Mouse (Mus musculus) liver, embryonic 13.5 days (tissue): ENCODE results near the gene Tmem164. TPM values are rescaled to one million over a fixed set of nuclear protein-coding genes. Genes with fewer than 3 reads are reported as not detected.

Experiments
- ATAC-seq: fragments of 200-750 bp; cut with Nextera tagmentation; 2 replicates; pipeline ENCODE4 v1.8.0; 2017; ENCODE audit warnings: low read depth, mild to moderate bottlenecking, moderate number of reproducible peaks, moderate library complexity
- DNase-seq: peaks from one replicate; pipeline ENCODE4 v3.0.0; 2022
- H3K27ac ChIP-seq: fragments of 300-500 bp; sonication (generic); 2 replicates; pipeline ENCODE4 v1.5.1; 2015; ENCODE audit warnings: moderate library complexity, mild to moderate bottlenecking, inconsistent platforms
- H3K27me3 ChIP-seq: fragments of 300-500 bp; sonication (generic); 2 replicates; pipeline ENCODE4 v1.6.1; 2015; ENCODE audit warnings: mild to moderate bottlenecking, inconsistent platforms
- H3K36me3 ChIP-seq: fragments of 300-500 bp; sonication (generic); 2 replicates; pipeline ENCODE4 v1.6.1; 2015; ENCODE audit warnings: mild to moderate bottlenecking, inconsistent platforms
- H3K4me1 ChIP-seq: fragments of 300-500 bp; sonication (generic); replicated peaks from 2 replicates; pipeline ENCODE4 v1.6.1; 2015; ENCODE audit warnings: inconsistent platforms
- H3K4me2 ChIP-seq: fragments of 300-500 bp; sonication (generic); 2 replicates; pipeline ENCODE4 v1.6.1; 2015; ENCODE audit warnings: inconsistent platforms, mild to moderate bottlenecking, moderate library complexity
- H3K4me3 ChIP-seq: fragments of 300-500 bp; sonication (generic); replicated peaks from 2 replicates; pipeline ENCODE4 v1.5.1; 2015; ENCODE audit warnings: mild to moderate bottlenecking, inconsistent platforms
- H3K9ac ChIP-seq: fragments of 300-500 bp; sonication (generic); 2 replicates; pipeline ENCODE4 v1.6.1; 2015; ENCODE audit warnings: mild to moderate bottlenecking, inconsistent platforms
- H3K9me3 ChIP-seq: fragments of 300-500 bp; sonication (generic); replicated peaks from 2 replicates; pipeline ENCODE4 v1.6.1; 2016; ENCODE audit warnings: inconsistent platforms
- WGBS: fragments of 180-500 bp; shearing (Covaris S2); methylation state at CpG from one replicate; pipeline ENCODE4 v1.1.7; 2015; ENCODE audit not compliant: insufficient replicate concordance; 5-methylcytosine and 5-hydroxymethylcytosine counted together
- polyA plus RNA-seq: library from polyadenylated mRNA; unstranded; fragments of >200 nt; fragmentation: Nextera tagmentation; extraction: Ambion mirVana; gene quantifications from 2 replicates; pipeline ENCODE4 v1.2.1, GENCODE M21; 2015

The Tmem164 gene
- polyA plus RNA-seq, 1 experiment from 2014 or later: 24.1 TPM

- Histone ChIP-seq H3K4me3 (no peak overlapping the region), H3K9me3 (no peaks in the 10 kb centered on the region), H3K27ac (no peak overlapping the region), H3K27me3 (no peaks in the 10 kb centered on the region), H3K36me3 (peaks cover 51% of the 10 kb centered on the region), H3K4me1 (no peaks in the 10 kb centered on the region; the same call in 1 of the 2 replicates), H3K4me2 (no peak overlapping the region), H3K9ac (no peak overlapping the region)
- DNase-seq (no peak), ATAC-seq (no peak)
- WGBS: 79% methylated on average over 7 of the region's 7 CpGs
These were observed 13.1 kb downstream of the Tmem164 start for GRCm38 (mm10) chrX:142694338-142694737.

- DNase-seq (no peak), ATAC-seq (no peak)
- H3K36me3 ChIP-seq: peaks cover 54% of the 10 kb centered on the region
- H3K9me3 ChIP-seq: no peaks in the 10 kb centered on the region
- H3K4me1 ChIP-seq: no peaks in the 10 kb centered on the region; the same call in 1 of the 2 replicates
- 57% methylated on average over 3 of the region's 3 CpGs for WGBS
- H3K27me3 ChIP-seq: no peaks in the 10 kb centered on the region
- H3K9ac ChIP-seq: no peak overlapping the region
- no peak overlapping the region for H3K4me3 ChIP-seq
- H3K27ac ChIP-seq: no peak overlapping the region
- no peak overlapping the region for H3K4me2 ChIP-seq
These were observed 13.7 kb downstream of the Tmem164 start for GRCm38 (mm10) chrX:142694856-142695255.

DNA sequence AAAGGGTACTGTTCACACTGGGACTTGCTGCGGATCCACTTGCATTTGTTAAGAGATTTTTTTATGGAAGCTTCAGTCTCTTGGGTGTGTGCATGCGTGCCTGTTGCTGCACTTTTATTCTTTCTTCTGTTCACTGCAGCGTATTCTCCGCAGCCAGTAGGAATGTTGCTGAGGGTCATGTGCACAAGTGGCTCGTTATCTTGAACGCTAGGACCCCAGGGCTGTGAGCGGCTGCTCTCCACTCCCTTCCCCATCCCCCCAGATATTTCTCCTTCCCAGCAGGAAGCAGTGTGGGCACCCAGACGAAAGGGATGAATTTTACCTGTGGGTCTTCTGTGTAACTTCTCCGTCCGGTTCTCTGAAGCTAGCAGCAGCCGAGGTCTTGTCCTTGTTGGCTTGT, 15.6 kb downstream of the Tmem164 start:
- Histone ChIP-seq H3K4me1 (no peaks in the 10 kb centered on the region; the same call in 1 of the 2 replicates), H3K4me3 (no peak overlapping the region), H3K4me2 (no peak overlapping the region), H3K9ac (no peak overlapping the region), H3K27me3 (no peaks in the 10 kb centered on the region), H3K36me3 (peaks cover 56% of the 10 kb centered on the region), H3K9me3 (no peaks in the 10 kb centered on the region), H3K27ac (no peak overlapping the region)
- DNase-seq: no peak
- no peak for ATAC-seq
- 77% methylated on average over 11 of the region's 11 CpGs for WGBS

- 76% methylated on average over 5 of the region's 5 CpGs for WGBS
- Histone ChIP-seq H3K36me3 (peaks cover 50% of the 10 kb centered on the region), H3K4me3 (no peak overlapping the region), H3K9ac (no peak overlapping the region), H3K27me3 (no peaks in the 10 kb centered on the region), H3K27ac (no peak overlapping the region), H3K4me2 (no peak overlapping the region), H3K9me3 (no peaks in the 10 kb centered on the region), H3K4me1 (no peaks in the 10 kb centered on the region; the same call in 1 of the 2 replicates)
- no peak for DNase-seq
- ATAC-seq: no peak
These were observed 16.5 kb downstream of the Tmem164 start for GRCm38 (mm10) chrX:142697545-142698204.

GRCm38 (mm10) chrX:142698212-142698611, 17.0 kb downstream of the Tmem164 start:
- DNase-seq: no peak

DNA sequence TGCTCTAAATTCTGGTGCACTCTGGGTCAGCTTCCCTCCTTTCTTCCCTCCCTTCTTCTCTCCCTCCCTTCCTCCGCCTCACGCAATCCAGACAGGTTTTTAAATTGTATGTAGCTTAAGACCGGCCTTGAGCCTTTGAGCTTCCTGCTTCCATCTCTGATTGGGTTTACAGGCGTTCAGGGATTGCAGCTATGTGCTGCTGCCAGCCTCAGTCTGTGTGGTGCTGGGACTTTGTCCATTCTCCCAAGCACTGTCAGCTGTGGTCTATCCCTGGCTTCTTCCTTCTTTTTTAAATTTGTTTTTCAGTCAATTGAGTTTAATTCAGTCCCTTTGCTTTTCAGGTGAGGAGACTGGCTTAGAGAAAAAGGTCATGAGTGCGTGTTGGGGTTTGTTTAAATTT, 20.9 kb downstream of the Tmem164 start:
- DNase-seq: no peak
- Histone ChIP-seq H3K4me1 (no peaks in the 10 kb centered on the region; the same call in 1 of the 2 replicates), H3K4me2 (no peak overlapping the region), H3K4me3 (no peak overlapping the region), H3K27me3 (no peaks in the 10 kb centered on the region), H3K9me3 (no peaks in the 10 kb centered on the region), H3K27ac (no peak overlapping the region), H3K9ac (no peak overlapping the region), H3K36me3 (peaks cover 31% of the 10 kb centered on the region)
- ATAC-seq: no peak
- WGBS: 73% methylated on average over 5 of the region's 5 CpGs

More at GRCm38 (mm10) chrX:142698212-142698611, 17.0 kb downstream of the Tmem164 start:
- no peaks in the 10 kb centered on the region for H3K27me3 ChIP-seq
- no peak overlapping the region for H3K9ac ChIP-seq
- no peak overlapping the region for H3K4me2 ChIP-seq
- ATAC-seq: no peak
- H3K4me1 ChIP-seq: no peaks in the 10 kb centered on the region; the same call in 1 of the 2 replicates
- H3K4me3 ChIP-seq: no peak overlapping the region
- H3K27ac ChIP-seq: no peak overlapping the region
- H3K9me3 ChIP-seq: no peaks in the 10 kb centered on the region
- H3K36me3 ChIP-seq: peaks cover 50% of the 10 kb centered on the region
- 70% methylated on average over 7 of the region's 7 CpGs for WGBS

DNA sequence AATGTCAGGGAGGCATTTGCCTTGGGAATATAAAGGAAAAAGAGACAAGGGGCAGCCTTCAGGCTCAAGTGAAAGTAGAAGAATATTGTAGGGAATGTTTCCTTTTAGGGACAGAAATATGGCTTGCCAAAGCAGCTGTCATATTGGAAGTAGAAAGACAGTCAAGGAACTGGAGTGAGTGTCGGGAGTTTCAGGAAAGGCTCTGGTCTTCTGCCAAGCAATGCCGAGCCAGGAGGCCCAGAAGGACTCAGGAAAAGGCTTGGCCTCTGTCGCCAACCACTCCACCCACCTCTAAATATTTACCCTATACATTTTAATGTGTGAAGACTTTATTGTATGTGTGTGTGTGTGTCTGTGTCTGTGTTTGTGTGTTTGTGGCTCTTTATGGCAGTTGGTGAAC, 21.4 kb downstream of the Tmem164 start:
- Histone ChIP-seq H3K9me3 (no peaks in the 10 kb centered on the region), H3K4me3 (no peak overlapping the region), H3K27me3 (no peaks in the 10 kb centered on the region), H3K4me1 (no peaks in the 10 kb centered on the region; the same call in 1 of the 2 replicates), H3K9ac (no peak overlapping the region), H3K27ac (no peak overlapping the region), H3K36me3 (peaks cover 29% of the 10 kb centered on the region), H3K4me2 (no peak overlapping the region)
- 73% methylated on average over 3 of the region's 3 CpGs for WGBS
- DNase-seq (no peak), ATAC-seq (no peak)

GRCm38 (mm10) chrX:142703953-142704352, 22.7 kb downstream of the Tmem164 start:
- H3K27me3 ChIP-seq: no peaks in the 10 kb centered on the region
- no peaks in the 10 kb centered on the region; the same call in 1 of the 2 replicates for H3K4me1 ChIP-seq
- no peak for ATAC-seq
- H3K9ac ChIP-seq: no peak overlapping the region
- peaks cover 27% of the 10 kb centered on the region for H3K36me3 ChIP-seq
- no peak for DNase-seq
- WGBS: 68% methylated on average over 3 of the region's 3 CpGs
- H3K4me2 ChIP-seq: no peak overlapping the region
- no peak overlapping the region for H3K4me3 ChIP-seq
- no peaks in the 10 kb centered on the region for H3K9me3 ChIP-seq
- H3K27ac ChIP-seq: no peak overlapping the region

DNA sequence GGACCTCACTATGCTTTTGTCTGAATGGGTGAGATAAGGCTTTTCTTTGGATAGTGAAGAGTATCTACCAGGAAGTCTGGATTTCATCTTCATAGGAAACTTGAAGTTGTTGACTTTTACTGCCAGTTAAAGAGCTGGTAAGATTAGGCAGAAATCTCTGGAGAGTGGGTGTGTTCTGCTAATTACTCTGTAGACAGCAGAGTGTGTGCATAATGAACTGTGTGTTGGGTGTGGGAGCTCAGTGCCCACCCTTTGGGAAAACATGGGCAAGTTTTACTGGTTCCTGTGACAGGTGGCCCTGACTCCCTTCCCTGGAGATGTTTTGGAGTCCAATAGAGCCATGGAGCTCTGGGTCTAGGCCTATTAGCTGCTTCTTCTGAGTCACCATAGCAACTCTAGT, 27.1 kb downstream of the Tmem164 start:
- no peak for ATAC-seq

GRCm38 (mm10) chrX:142716014-142716413, 34.8 kb downstream of the Tmem164 start:
- Histone ChIP-seq H3K9me3 (no peaks in the 10 kb centered on the region), H3K27me3 (no peaks in the 10 kb centered on the region), H3K4me2 (no peak overlapping the region), H3K36me3 (peaks cover 11% of the 10 kb centered on the region; the same call in 1 of the 2 replicates), H3K4me3 (no peak overlapping the region), H3K27ac (no peak overlapping the region), H3K4me1 (no peaks in the 10 kb centered on the region), H3K9ac (no peak overlapping the region)
- DNase-seq (no peak), ATAC-seq (no peak)
- 63% methylated on average over 3 of the region's 3 CpGs for WGBS

More for the DNA sequence above, 27.1 kb downstream of the Tmem164 start:
- Histone ChIP-seq H3K4me3 (no peak overlapping the region), H3K36me3 (peaks cover 11% of the 10 kb centered on the region; the same call in 1 of the 2 replicates), H3K4me2 (no peak overlapping the region), H3K27me3 (no peaks in the 10 kb centered on the region), H3K27ac (no peak overlapping the region), H3K9ac (no peak overlapping the region), H3K9me3 (no peaks in the 10 kb centered on the region), H3K4me1 (no peaks in the 10 kb centered on the region)
- DNase-seq: no peak

- DNase-seq (no peak), ATAC-seq (no peak)
- H3K9ac ChIP-seq: no peak overlapping the region
- H3K4me2 ChIP-seq: no peak overlapping the region
- H3K27ac ChIP-seq: no peak overlapping the region
- H3K4me3 ChIP-seq: no peak overlapping the region
- H3K27me3 ChIP-seq: no peaks in the 10 kb centered on the region
- 72% methylated on average over 9 of the region's 9 CpGs for WGBS
- peaks cover 11% of the 10 kb centered on the region; the same call in 1 of the 2 replicates for H3K36me3 ChIP-seq
- H3K4me1 ChIP-seq: peaks cover 5% of the 10 kb centered on the region
- no peaks in the 10 kb centered on the region for H3K9me3 ChIP-seq
These were observed 36.8 kb downstream of the Tmem164 start for GRCm38 (mm10) chrX:142717958-142718478.

GRCm38 (mm10) chrX:142718759-142719158, 37.6 kb downstream of the Tmem164 start:
- H3K4me2 ChIP-seq: no peak overlapping the region
- no peak for DNase-seq
- H3K4me1 ChIP-seq: peaks cover 12% of the 10 kb centered on the region
- H3K9ac ChIP-seq: no peak overlapping the region
- no peaks in the 10 kb centered on the region for H3K27me3 ChIP-seq
- WGBS: 78% methylated on average over 4 of the region's 4 CpGs
- H3K36me3 ChIP-seq: peaks cover 11% of the 10 kb centered on the region; the same call in 1 of the 2 replicates
- no peak overlapping the region for H3K4me3 ChIP-seq
- H3K9me3 ChIP-seq: no peaks in the 10 kb centered on the region
- no peak overlapping the region for H3K27ac ChIP-seq
- ATAC-seq: no peak
